Mouse (Mus musculus): ENCODE data around the gene Nqo2.

DNA sequence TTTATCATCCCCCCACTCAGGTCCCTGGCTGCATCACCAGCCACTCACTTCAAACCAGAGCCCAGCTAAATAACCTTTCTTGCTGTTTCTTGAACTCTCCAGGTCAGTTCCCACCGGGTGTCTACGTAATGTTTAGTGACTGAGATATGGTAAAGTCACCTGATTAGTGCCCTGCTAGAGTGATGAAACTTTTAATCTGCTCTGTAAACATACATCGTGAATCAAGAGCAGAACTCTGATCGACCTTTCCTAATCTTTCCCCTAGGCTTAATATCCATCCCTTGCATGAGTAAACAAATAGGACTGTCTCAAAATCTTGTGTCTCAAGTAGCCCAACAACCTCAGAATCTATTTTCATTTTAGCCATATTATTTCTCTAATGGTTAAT lies 1.5 kb downstream of the Nqo2 start:
- TF ChIP-seq CTCF (IDR thresholded peaks at IDR 0.05; ENCODE audit: low read depth) (no peak), EP300 (IDR thresholded peaks at IDR 0.05; ENCODE audit: low read depth) (no peak)
